Mouse (Mus musculus): ENCODE measurements around the gene Fam13a. TPM values are rescaled to one million over a fixed set of nuclear protein-coding genes. Genes with fewer than 3 reads are reported as not detected.

Fam13a gene
- polyA plus RNA-seq, 1 experiment from 2014 or later = 3.8 TPM

DNA sequence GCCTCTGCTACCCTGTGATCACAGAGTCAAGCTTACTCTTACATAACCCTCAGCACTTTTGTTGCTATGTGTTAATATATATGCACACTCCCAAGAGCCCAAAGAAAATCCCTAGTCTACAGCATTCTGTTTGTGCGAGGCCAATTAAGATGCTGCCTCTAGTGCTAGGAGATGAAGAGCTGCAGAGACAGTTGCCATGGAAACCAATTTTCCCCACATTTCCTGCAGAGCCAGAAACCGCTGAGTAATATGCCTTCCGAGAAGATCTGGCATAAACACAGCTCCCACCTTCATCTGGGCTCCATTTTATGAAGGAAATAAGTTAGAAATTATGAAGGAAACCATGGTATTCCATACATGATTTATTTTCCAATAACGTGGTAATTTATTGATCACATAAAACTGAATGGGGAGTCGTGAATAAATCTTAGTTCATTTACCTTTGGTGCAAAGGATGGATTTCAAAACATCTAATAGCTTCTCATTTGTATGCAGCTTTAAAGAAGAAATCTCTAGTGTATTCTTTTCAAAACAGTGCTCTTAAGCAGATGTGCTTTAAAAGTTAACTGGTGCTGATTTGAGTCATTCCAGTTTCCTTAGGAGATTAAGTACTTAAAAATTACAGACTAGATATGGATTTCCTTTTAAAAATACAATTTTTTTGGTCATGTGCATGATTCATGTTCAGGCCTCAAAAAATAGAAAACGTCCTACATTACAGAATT, 91.0 kb downstream of the Fam13a start:
- Histone ChIP-seq H3K4me1 (ENCODE audit: control insufficient read depth, insufficient read depth, low read length) (peaks cover 19% of the 10 kb centered on the region), H3K27ac (ENCODE audit: low read depth, low read length) (no peak overlapping the region; the same call in 1 of the 2 replicates), H3K9ac (ENCODE audit: low read length) (no peak overlapping the region), H3K4me3 (ENCODE audit: low read depth, low read length) (no peak overlapping the region), H3K36me3 (ENCODE audit: control insufficient read depth, insufficient read depth, low read length) (no peaks in the 10 kb centered on the region), H3K9me3 (ENCODE audit: control insufficient read depth, low read length) (no peaks in the 10 kb centered on the region), H3K4me2 (no peak overlapping the region), H3K27me3 (ENCODE audit: control insufficient read depth, insufficient read depth, low read length) (no peaks in the 10 kb centered on the region)
- ATAC-seq (ENCODE audit: low FRiP score) = peak; percentile 90
- WGBS = 38% methylated on average over 6 of the region's 6 CpGs
- peak; percentile 95 for DNase-seq (ENCODE audit: low spot score, missing footprints)

DNA sequence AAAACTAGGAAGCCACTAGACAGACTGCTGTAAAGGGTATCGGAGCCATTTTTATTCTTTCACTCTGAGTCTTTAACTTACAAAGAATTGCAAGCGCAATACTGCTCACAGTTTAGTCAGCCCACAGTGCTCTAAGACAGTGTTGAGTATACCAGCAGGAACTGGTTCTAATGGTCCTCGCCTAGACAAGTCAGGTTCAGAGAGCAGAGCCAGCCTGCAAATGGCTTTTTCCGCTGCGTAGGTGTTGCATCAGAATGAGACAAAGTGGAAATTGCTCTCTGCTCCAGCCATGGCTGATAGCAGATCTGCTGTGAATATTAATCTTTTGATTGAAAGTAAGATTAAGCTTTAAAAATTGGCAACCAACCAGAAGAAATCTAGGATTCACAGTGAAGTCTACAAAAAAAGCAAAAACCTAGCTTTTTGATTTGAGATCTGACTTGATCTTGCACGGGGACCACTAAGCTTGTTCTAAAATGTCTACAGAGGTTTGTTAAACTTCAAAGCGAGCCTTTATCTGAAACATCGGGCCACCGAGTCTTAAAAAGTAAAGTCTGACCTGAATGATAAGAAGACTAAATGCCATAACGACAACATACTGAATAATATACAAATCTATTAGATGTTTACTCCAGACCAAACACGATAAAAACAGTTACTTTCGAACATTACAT, 91.7 kb downstream of the Fam13a start:
- Histone ChIP-seq H3K4me3 (ENCODE audit: low read depth, low read length) (no peak overlapping the region), H3K36me3 (ENCODE audit: control insufficient read depth, insufficient read depth, low read length) (no peaks in the 10 kb centered on the region), H3K9me3 (ENCODE audit: control insufficient read depth, low read length) (no peaks in the 10 kb centered on the region), H3K4me1 (ENCODE audit: control insufficient read depth, insufficient read depth, low read length) (peaks cover 19% of the 10 kb centered on the region), H3K27ac (ENCODE audit: low read depth, low read length) (peak overlapping the region; percentile 38; the same call in 1 of the 2 replicates), H3K27me3 (ENCODE audit: control insufficient read depth, insufficient read depth, low read length) (no peaks in the 10 kb centered on the region), H3K9ac (ENCODE audit: low read length) (no peak overlapping the region), H3K4me2 (no peak overlapping the region)
- peak; percentile 42; the same call in 1 of the 2 replicates for ATAC-seq (ENCODE audit: low FRiP score)
- WGBS = 75% methylated on average over 12 of the region's 12 CpGs
- DNase-seq (ENCODE audit: low spot score, missing footprints) = peak; percentile 82

DNA sequence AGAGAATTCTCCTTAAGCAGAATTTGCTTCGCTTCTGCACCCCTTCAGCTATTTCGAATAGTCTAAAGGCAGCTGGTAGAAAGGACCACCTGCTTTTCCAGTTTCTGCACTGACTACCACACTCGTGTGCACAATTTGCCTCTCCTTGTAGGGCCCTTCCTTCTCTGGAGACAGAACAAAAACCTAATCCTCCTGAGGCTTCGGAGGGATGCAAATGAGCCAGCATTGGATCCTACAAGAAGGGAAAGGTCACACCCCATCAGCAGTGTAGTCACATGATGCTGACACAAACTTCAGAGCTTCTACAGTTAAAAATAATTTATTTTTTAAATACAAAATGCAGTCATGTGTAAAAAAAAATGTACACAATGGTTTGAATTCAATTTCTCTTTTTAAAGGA, 93.2 kb downstream of the Fam13a start:
- no peak; the same call in 1 of the 2 replicates for ATAC-seq (ENCODE audit: low FRiP score)
- peaks cover 19% of the 10 kb centered on the region for H3K4me1 ChIP-seq (ENCODE audit: control insufficient read depth, insufficient read depth, low read length)
- no peak overlapping the region for H3K9ac ChIP-seq (ENCODE audit: low read length)
- H3K27ac ChIP-seq (ENCODE audit: low read depth, low read length) = no peak overlapping the region
- H3K36me3 ChIP-seq (ENCODE audit: control insufficient read depth, insufficient read depth, low read length) = no peaks in the 10 kb centered on the region
- peak; percentile 78 for DNase-seq (ENCODE audit: low spot score, missing footprints)
- no peak overlapping the region for H3K4me3 ChIP-seq (ENCODE audit: low read depth, low read length)
- WGBS = 41% methylated on average over 4 of the region's 4 CpGs
- no peaks in the 10 kb centered on the region for H3K27me3 ChIP-seq (ENCODE audit: control insufficient read depth, insufficient read depth, low read length)
- H3K9me3 ChIP-seq (ENCODE audit: control insufficient read depth, low read length) = no peaks in the 10 kb centered on the region
- H3K4me2 ChIP-seq = no peak overlapping the region

DNA sequence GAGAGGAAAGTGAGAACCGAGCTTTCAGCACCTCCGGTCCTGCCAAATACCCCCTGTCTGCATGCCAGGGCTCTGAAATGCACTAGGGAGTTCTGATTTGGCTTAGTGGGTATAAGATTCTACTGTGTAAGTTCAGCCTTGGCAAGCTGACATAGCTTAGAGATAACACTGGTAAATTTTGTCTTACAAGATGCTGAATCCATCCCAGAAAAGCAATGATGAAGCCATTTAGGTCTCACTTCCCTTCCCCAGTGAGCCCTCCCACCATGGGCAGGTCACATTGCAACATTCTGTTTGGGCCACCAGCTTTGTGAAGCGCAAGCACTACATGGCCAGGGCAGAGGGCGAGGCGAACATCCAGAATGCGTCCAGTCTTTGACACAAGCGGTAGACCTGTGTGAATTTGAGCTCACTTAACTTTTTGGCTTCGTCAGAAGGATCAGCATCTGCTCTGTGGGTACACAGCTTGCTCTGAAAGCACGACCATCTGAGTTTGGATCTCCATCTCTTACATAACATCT, 94.4 kb downstream of the Fam13a start:
- DNase-seq (ENCODE audit: low spot score, missing footprints) (peak; percentile 26), ATAC-seq (ENCODE audit: low FRiP score) (no peak)
- no peak overlapping the region for H3K4me3 ChIP-seq (ENCODE audit: low read depth, low read length)
- WGBS = 92% methylated on average over 9 of the region's 9 CpGs
- H3K4me2 ChIP-seq = no peak overlapping the region
- H3K4me1 ChIP-seq (ENCODE audit: control insufficient read depth, insufficient read depth, low read length) = peaks cover 19% of the 10 kb centered on the region
- no peaks in the 10 kb centered on the region for H3K36me3 ChIP-seq (ENCODE audit: control insufficient read depth, insufficient read depth, low read length)
- no peaks in the 10 kb centered on the region for H3K27me3 ChIP-seq (ENCODE audit: control insufficient read depth, insufficient read depth, low read length)
- no peaks in the 10 kb centered on the region for H3K9me3 ChIP-seq (ENCODE audit: control insufficient read depth, low read length)
- H3K27ac ChIP-seq (ENCODE audit: low read depth, low read length) = no peak overlapping the region
- no peak overlapping the region for H3K9ac ChIP-seq (ENCODE audit: low read length)

DNA sequence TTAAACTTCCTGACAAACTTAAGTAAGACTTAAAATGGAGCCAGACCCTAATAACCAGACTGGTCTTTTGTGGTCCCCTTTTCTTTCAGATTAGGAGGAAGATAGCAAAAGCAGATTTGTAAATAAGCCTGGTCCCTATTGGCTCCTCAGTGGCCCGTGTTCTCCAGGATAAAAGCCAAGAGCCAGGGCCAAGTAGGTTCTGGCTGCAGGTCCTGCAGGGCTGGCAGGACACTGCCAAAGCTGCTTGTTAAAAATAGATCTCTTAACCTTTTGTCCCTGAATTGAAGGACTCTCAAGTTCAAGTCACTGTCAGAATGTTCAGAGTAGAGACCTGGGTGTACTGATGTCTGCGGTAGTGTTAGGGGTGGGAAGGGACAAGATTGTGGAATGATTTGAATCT, 96.5 kb downstream of the Fam13a start:
- 63% methylated on average over 2 of the region's 2 CpGs for WGBS
- H3K9ac ChIP-seq (ENCODE audit: low read length) = no peak overlapping the region
- ATAC-seq (ENCODE audit: low FRiP score) = no peak

DNA sequence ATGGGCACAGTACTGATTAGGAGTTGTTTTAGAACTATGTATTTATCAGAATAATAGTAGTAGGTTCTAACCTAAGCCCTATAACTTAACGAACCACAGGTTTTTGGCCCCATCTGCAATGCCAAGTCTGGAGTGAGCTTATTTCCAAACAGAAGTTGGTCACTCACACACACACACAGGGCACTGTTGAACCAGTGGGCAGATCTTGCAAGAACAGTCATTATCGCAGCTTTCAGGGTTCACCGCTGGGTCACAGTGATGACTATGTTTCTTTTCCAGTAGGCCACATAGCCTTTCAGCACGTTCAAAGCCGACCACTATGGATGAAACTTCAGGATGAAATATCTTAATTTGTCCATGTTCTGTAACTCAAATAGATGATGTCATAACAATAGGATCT, 101.8 kb downstream of the Fam13a start:
- no peak overlapping the region for H3K4me3 ChIP-seq (ENCODE audit: low read depth, low read length)
- whole genome bisulfite sequencing = 91% methylated on average over 5 of the region's 5 CpGs
- no peaks in the 10 kb centered on the region for H3K36me3 ChIP-seq (ENCODE audit: control insufficient read depth, insufficient read depth, low read length)
- H3K9me3 ChIP-seq (ENCODE audit: control insufficient read depth, low read length) = no peaks in the 10 kb centered on the region
- ATAC-seq (ENCODE audit: low FRiP score) (no peak), DNase-seq (ENCODE audit: low spot score, missing footprints) (peak; percentile 60)
- no peak overlapping the region for H3K4me2 ChIP-seq
- no peak overlapping the region for H3K27ac ChIP-seq (ENCODE audit: low read depth, low read length)
- no peaks in the 10 kb centered on the region for H3K4me1 ChIP-seq (ENCODE audit: control insufficient read depth, insufficient read depth, low read length)
- H3K27me3 ChIP-seq (ENCODE audit: control insufficient read depth, insufficient read depth, low read length) = no peaks in the 10 kb centered on the region
- no peak overlapping the region for H3K9ac ChIP-seq (ENCODE audit: low read length)

More for the DNA sequence above, 96.5 kb downstream of the Fam13a start:
- no peaks in the 10 kb centered on the region for H3K9me3 ChIP-seq (ENCODE audit: control insufficient read depth, low read length)
- H3K4me2 ChIP-seq = no peak overlapping the region
- peaks cover 11% of the 10 kb centered on the region for H3K4me1 ChIP-seq (ENCODE audit: control insufficient read depth, insufficient read depth, low read length)
- no peak for DNase-seq (ENCODE audit: low spot score, missing footprints)
- no peaks in the 10 kb centered on the region for H3K36me3 ChIP-seq (ENCODE audit: control insufficient read depth, insufficient read depth, low read length)
- no peak overlapping the region for H3K27ac ChIP-seq (ENCODE audit: low read depth, low read length)
- H3K4me3 ChIP-seq (ENCODE audit: low read depth, low read length) = no peak overlapping the region
- H3K27me3 ChIP-seq (ENCODE audit: control insufficient read depth, insufficient read depth, low read length) = no peaks in the 10 kb centered on the region

DNA sequence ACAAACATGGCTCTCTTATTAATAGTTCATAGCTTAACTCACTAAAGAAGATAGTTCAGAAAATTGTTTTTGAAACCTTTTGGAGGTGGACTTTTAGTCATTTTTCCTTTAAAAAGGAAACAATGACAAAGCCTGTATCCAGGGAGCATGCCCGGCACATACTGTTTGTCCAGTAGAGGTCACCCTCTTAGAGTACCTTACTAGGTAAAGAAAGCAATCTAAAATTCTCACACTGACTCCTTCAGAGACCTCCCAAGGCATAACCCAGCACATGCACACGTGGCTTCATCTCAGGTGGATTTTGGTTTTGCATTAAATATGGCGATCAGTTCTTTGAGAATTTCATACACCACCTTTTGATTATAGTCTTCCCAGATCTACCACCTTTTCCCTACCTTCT, 102.7 kb downstream of the Fam13a start:
- WGBS = 51% methylated on average over 3 of the region's 3 CpGs
- Histone ChIP-seq H3K4me3 (ENCODE audit: low read depth, low read length) (no peak overlapping the region), H3K36me3 (ENCODE audit: control insufficient read depth, insufficient read depth, low read length) (no peaks in the 10 kb centered on the region), H3K9ac (ENCODE audit: low read length) (no peak overlapping the region), H3K9me3 (ENCODE audit: control insufficient read depth, low read length) (no peaks in the 10 kb centered on the region), H3K4me2 (no peak overlapping the region), H3K27ac (ENCODE audit: low read depth, low read length) (no peak overlapping the region), H3K27me3 (ENCODE audit: control insufficient read depth, insufficient read depth, low read length) (no peaks in the 10 kb centered on the region), H3K4me1 (ENCODE audit: control insufficient read depth, insufficient read depth, low read length) (no peaks in the 10 kb centered on the region)
- ATAC-seq (ENCODE audit: low FRiP score) = peak; percentile 70; the same call in 1 of the 2 replicates
- peak; percentile 77 for DNase-seq (ENCODE audit: low spot score, missing footprints)

DNA sequence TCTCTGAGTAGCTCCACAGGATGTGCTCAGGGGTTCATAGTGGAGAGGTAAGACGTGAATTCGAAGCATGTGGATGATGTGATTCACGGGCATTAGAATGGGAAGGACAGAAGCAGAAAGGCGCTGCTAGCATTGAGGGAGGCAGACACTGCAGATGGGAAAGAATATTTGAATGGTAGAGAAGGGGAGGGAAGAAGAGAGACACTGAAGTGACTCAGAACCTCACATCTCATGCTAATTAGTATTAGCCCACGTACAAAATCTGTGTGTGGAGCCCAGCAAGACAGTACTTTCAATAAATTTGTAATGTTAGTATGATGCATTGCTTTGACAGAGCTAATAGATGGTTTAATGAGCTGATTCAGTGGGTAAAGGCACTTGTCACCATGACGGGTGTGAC, 103.6 kb downstream of the Fam13a start:
- Histone ChIP-seq H3K4me2 (no peak overlapping the region), H3K9me3 (ENCODE audit: control insufficient read depth, low read length) (no peaks in the 10 kb centered on the region), H3K27ac (ENCODE audit: low read depth, low read length) (no peak overlapping the region), H3K36me3 (ENCODE audit: control insufficient read depth, insufficient read depth, low read length) (no peaks in the 10 kb centered on the region), H3K4me1 (ENCODE audit: control insufficient read depth, insufficient read depth, low read length) (no peaks in the 10 kb centered on the region), H3K9ac (ENCODE audit: low read length) (no peak overlapping the region), H3K4me3 (ENCODE audit: low read depth, low read length) (no peak overlapping the region), H3K27me3 (ENCODE audit: control insufficient read depth, insufficient read depth, low read length) (no peaks in the 10 kb centered on the region)
- ATAC-seq (ENCODE audit: low FRiP score) = no peak
- WGBS = 83% methylated on average over 6 of the region's 6 CpGs
- peak; percentile 21 for DNase-seq (ENCODE audit: low spot score, missing footprints)

DNA sequence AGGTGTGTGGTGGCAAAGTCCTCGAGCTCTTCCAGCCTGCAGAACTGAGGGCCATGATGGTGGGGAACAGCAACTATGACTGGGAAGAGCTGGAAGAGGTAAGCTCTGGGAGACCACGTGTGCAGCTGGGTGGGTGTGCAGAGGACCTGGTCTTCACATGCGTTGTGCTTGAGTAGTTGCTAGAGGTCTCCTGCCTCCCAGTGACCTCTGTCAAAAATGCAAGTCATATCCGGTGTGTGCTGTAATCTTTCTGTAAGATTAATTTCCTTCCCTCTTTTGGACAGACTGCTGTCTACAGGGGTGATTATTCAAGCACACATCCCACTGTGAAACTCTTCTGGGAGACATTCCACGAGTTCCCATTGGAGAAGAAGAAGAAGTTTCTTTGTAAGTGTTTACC, 107.9 kb downstream of the Fam13a start:
- no peaks in the 10 kb centered on the region for H3K4me1 ChIP-seq (ENCODE audit: control insufficient read depth, insufficient read depth, low read length)
- no peak overlapping the region for H3K9ac ChIP-seq (ENCODE audit: low read length)
- ATAC-seq (ENCODE audit: low FRiP score) (no peak), DNase-seq (ENCODE audit: low spot score, missing footprints) (no peak)
- H3K9me3 ChIP-seq (ENCODE audit: control insufficient read depth, low read length) = no peaks in the 10 kb centered on the region
- 83% methylated on average over 5 of the region's 5 CpGs for WGBS
- H3K27me3 ChIP-seq (ENCODE audit: control insufficient read depth, insufficient read depth, low read length) = no peaks in the 10 kb centered on the region
- no peak overlapping the region for H3K27ac ChIP-seq (ENCODE audit: low read depth, low read length)
- H3K4me3 ChIP-seq (ENCODE audit: low read depth, low read length) = no peak overlapping the region
- H3K36me3 ChIP-seq (ENCODE audit: control insufficient read depth, insufficient read depth, low read length) = no peaks in the 10 kb centered on the region
- H3K4me2 ChIP-seq = no peak overlapping the region
